Mouse (Mus musculus) thymus, postnatal 25 days (tissue): Measurements from ENCODE around the gene Crot.
"Not testable (repeated sequence)": the region's sequence is repeated elsewhere in the genome, so short reads cannot be mapped to it uniquely, and the experiment has no call there.

ENCODE experiments used
- DNase-seq: peaks from one replicate; pipeline ENCODE4 v3.0.0; 2022

The Crot gene

DNA sequence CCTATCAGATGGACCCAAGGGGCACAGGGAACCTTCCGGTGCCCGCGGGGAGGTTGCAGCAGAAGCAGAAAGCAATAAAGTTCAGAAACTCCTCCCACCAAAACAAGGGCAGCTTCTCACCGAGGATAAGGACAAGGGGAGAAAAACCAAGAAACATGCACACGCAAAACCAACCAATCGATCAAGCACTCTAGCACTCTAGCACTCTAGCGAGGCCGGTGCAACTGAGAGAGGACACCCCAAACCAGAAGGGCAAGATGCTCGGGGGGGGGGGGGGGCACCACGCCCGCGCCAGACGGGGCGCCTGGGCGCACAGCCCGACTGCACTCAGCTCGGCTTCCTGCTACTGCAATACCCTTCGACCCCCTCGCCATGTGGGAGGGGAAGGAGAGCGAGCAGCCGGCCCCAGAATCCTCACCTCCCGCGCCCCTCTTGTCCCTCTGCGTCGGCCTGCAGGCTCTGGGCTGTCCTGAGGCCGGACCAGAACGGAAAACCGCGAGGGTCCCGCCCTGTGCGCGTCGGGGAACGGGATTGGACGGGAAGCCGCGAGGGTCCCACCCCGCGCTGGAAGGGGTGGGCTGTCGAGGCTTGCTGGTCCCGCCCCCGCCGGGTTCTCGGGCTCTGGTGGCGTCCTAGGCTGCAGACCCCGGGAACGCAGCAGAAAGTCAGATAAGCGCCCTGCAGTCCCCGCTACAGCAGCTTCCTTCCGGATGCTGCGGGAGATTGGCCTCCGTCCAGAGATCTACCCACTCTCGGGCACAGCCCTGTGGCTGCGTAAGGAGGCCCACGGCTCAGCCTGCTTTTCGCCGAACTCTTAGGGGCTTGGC lies at the start of gene Crot:
Gene Crot, minus strand, starts transcription at position 639 of the 827 bp plus-strand sequence.
- peak; percentile 94 for DNase-seq

DNA sequence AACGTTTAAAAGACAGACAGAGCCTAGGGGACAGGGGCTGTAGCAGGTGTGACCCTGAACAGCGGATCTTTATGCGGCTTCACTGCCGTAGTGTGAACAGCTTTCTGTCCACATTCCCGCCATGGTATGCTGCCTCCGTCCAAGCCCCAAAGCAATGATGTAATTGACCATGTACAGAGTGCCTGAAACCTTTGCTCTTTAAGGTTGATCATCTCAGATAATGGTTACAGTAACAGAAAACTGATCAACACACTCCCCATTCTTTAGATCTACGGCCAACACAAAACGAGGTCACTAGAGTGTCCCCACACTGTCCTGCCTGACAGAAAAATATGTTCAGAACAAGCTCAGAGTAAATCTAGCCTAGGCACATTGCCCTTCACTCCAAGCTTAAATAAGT lies 48.8 kb upstream of the Crot start:
- DNase-seq, result no peak

DNA sequence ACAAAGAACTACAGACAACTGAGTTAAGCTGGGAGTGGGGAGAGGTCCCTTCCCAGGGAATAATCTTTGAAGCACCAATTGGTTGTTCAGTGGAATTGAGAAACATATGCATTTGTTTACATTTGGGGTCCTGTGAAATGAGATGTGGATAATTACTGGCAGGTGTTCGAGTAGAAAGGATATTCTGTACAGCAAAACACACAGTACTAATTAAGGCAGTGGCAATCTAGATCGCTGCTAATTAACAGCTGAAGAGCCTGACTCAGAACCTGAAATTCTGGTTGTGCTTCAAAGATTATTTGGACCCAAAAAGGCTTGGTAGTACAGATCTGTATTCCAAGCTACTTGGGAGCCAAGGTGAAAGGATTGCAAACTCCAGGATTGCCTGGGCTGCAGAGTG lies 47.7 kb upstream of the Crot start:
- DNase-seq, result no peak

DNA sequence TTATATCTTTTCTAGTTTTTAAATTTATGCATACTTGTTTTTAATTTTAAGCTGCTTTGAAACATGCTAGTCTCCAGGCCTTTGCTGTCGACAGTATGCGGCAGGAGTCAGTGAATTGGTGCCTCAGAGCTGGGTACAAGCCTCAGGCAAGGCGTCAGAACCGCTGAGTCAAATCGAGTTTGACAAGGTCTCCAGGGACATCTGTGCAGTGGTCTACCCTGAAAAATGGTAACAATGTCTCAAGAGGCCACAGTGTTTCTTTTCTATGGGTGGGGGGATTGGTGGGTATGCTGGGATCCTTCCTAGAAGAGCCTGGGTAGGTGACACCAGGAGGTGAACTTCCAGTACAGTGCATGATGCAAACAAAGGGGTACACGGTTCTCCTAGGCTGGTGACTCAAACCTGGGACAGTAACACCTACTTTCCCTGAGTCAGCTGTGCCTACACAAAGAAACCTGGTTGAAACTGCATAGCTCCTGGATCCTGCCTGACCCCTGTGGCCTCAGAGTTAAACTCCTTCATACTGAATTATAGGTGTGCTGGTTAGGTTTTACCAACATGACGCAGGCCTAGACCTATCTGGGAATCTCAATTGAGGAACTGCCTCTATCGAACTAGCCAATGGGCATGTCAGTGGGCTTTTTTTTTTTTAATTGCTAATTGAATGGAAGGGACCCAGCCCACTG lies 46.6 kb upstream of the Crot start:
- no peak for DNase-seq

DNA sequence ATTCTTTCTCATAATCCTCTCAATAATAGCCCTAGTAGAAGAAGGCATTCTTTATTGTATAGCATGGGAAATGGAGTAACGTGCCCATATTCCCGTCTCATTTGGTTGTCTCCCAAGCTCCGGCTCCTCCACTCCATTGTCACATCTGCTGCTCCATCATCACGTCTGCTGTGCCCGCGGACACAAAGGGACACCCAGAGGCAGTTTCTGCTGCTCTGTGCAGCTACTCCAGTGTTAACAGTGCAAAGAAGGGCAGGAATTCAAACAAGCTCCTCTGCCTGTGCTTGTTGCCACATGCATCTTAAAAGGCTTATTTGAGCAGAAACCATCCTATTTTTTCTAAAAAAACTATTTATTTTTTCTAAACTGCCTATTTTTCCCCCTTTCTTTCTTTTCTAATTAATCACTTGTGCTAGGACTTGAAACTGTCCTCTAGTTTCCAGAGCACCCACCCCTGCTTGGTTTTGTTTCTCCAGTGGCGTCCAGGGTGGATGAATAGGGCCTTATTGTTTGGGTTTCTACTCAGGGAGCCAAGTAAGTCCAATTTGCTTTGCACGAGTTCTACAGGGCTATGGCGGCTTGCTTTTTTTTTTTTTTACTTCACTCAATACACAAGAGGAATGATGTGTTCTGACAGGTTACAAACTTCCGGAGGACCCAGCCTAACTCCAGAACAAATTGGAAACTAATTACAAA lies 45.7 kb upstream of the Crot start:
- DNase-seq, result no peak

DNA sequence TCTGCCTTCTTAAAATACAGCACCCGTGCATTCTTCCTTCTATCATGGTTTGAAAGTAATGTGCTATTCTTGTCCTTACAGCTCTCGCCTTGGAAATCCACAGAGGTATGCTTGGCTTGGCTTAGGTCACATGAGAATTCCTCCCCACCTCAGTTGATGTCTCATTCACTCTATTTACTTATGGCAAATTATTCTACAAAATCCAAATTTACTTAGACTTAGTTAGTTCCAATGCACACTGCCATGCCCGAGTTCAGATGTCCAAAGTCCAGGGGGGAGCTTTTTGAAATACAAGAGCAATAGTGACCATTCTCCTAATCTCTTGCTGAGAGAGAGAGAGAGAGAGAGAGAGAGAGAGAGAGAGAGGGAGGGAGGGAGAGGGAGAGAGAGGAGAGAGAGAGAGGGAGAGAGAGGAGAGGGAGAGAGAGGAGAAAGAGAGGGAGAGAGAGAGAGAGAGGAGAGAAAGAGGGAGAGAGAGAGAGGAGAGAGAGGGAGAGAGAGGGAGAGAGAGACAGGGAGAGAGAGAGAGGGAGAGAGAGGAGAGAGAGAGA lies 43.6 kb upstream of the Crot start:
- DNase-seq, result no peak

DNA sequence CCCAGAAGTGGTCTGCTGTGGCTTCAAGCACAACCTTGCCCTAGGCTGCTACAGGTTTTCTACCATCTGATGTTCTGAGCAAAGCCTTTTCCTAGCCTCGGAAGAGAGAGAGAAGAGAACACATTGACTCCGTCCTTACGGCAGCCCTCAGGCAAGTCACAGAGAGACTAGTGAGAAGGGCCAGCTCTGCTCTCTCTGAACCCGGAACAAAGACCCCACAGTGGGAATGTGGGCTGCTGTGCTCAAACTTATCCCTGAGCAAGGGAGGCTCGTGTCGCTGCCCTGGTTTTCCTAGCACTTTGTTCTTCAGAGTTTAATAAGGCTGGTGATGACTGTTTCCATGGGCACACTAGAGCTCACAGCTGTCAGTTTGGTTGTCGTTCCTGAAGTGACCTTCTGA lies 42.9 kb upstream of the Crot start:
- no peak for DNase-seq

DNA sequence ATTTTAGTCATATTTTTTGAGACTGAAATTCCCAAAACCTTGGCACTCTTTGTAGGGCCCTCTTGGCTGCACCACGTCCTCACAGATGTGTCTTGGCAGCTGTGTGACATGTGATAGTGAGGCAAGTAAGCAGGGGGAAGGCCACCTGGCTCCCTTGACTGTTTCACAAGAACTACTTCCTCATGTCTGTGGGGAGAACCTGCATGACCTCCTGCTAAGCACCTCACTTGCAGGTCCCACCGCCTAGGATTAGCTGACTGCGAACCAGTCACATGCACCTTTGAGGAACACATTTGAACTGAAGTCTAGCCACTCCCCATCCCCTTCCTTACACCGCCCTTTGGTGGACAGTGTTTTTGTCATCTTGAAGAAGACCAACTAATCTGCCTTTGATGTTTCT lies 40.2 kb upstream of the Crot start:
- peak; percentile 36 for DNase-seq

DNA sequence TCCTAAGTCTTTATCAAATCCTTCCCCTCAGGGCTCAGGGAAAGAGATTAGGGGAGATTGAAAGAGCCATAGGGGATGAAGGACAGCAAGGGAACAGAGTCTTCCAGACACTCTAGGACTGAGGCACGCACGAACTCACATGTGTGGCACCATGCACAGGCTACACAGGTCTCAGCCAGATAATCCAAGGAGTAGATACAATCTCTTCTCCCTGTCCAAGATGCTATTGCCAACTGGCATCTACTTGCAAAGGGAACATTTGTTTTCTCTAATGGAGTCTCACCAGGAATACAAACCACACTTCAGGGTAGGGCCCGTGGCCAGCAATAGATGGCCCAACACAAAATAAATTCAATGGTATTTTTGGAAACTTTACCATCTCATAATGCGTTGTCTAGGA lies 38.3 kb upstream of the Crot start:
- no peak for DNase-seq

DNA sequence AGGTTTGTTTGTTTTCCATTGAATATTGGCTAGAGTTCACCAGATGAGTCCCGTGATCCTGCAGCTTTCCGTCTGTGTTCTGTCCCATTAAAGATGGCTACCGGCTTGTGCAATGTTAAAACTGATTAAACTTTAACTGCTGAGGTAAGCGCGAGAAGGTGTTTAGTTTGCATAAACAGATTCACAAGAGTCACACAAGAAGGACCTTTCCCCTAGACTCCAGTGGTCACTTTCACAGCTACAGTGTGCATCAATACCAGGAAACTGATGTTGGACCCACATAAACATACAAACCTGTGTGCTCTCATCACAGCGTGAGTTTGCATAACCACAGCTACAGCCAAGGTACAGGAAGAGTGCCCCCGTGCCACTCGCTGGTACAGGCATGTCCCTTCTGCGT lies 37.4 kb upstream of the Crot start:
- DNase-seq, result no peak

DNA sequence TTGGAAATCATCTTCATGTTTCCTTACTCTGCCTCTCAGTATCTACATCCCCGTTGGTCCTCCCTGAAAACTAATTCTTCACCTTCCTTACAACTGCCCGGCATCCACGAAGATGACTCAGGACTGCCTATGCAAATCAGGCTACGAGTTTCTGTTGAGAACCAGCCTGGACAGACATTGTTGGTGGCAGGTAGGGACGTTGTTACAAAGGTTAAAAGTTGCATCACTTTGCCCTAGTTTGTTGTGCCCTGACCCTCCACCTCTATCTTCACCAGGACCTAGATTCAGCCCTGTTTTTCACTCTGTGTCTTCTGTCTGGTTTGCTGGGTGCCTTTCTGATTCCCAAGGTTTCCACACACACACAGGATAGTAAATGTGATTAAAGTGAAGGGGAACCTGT lies 36.7 kb upstream of the Crot start:
- no peak for DNase-seq

DNA sequence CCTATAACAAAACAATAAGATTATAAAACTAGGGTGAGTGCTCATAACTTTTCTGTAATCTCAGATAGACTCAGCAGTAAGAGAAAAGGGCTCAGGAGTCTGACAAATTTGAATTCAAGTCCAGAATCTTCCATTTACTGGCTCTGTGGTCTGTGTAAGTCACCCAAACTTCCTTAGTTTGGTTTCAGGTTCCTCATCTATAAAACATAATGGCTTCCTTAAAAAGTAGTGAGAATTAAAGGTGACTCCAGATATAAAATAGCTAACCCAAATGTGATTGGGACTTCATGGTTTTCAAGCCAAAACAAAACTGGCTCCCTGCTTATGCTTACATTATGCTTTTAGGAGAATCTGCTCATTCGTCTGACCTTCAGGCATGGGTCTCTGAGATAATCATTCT lies 35.5 kb upstream of the Crot start:
- no peak for DNase-seq

DNA sequence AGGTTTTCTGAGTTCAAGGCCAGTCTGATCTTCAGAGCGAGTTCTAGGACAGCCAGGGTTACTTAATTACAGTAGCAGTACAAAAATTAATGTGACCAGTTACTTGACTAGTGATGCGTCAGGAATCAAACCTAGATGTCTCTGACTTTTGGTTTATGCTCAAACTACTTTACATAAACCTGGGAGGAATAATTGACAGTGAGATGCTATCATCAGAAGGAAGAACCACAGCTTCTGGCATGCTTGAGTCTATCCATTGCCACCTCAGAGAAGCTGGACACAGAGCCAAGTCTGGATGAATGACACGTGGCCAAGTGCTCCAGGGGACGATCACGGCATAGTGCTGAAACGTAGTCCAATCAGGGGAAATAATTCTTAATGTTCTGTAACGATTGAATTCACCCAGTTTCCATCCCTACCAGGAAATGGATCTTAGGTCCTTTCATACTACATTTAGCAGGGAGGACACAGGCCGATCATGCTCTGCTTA lies 35.0 kb upstream of the Crot start:
- no peak for DNase-seq

DNA sequence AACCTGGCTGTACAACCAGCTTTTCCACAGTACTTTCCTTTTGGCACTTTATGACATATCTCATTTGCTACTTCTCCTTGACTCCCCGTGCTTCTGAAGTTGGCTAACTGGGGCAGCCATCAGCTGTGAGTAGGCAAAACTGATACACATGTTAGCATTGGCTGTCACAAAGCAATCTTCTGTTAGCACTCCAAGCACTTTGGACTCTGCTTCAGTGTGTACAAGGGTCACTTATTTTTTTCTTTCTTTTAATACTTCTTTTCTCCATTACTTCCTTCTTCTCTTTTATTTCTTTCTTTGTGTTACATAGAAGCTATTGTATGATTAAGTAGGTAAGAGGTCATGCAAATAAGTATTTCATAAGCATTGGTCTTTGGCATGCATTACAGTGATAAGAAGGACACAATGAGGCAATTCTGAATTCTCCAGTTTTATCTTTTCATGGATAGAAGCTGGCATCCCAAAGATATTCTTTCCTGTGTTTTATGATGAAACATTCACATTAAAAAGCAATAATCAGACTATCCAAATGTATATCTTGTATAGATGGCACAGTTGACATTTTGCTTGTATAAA lies 31.2 kb upstream of the Crot start:
- DNase-seq, result no peak

DNA sequence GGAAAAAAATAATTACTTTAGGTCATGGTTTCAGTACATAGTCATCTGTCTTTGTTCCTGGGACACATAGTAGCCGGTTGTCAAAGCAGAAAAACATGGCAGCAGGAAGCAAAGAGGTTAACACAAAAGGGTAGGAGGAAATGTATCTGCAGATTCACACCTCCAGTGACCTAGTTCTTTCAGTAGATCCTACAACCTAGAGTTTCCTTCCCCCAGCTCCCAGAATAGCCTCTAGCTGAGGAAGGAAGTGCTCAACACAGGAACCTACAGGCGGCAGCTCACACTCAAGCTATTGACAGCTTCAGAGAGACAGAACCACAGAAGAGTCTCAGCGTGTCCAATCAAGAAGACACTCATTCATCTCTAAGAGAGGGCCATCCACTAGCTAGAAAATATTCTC lies 18.2 kb upstream of the Crot start:
- DNase-seq, result peak; percentile 50

DNA sequence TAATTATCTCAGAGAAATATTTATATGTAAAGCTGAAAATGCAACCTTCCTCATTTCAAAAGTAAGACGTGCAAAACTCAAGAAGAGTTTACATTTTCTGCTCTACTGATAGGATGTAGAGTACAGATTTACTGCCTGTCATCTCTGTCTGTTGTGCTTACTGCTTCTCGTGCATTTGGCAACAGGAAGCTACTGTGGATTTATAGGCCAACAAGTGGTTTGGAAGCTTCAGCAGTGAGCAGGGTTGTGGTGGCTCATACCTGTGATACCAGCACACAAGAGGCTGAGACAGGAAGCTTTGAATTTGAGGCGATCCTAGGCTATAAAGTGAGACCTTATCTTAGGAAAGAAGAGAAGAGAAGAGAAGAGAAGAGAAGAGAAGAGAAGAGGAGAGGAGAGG lies 17.6 kb upstream of the Crot start:
- peak; percentile 24 for DNase-seq

DNA sequence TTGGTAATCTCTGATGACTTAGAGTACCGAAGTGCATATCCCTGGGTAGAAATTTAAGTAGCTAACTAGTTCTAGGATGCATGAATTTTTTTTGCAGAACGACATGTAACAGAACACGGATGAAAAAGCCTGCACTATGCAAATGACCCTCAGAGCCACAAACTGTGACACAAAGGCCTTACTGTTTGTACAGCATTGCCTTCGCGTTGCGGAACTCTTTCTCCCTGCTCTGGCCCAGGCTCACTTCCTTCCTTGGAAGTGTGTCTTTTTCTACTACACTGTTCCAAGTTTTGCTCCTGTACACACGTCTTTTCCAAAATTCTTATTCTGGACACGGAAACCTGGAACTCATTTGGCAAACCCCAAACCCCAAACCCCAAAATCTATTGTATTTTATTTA lies 14.2 kb upstream of the Crot start:
- DNase-seq, result no peak

DNA sequence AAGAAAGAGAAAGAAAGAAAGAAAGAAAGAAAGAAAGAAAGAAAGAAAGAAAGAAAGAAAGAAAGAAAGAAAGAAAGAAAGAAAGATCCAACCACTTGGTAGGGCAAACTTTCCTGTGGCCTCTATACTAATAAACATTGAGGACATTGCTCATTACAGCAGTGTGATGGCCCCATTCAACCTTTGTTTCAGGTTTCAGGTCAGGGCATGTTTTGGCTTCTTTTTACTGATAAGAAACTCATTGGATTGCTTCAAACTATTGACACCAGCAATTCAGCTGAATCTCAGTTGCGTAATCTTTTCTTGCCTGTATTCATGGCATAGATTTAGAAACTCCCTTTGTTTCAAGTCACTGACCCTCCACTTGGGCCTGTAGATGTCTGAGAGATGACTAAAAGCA lies 13.0 kb upstream of the Crot start:
- no peak for DNase-seq

DNA sequence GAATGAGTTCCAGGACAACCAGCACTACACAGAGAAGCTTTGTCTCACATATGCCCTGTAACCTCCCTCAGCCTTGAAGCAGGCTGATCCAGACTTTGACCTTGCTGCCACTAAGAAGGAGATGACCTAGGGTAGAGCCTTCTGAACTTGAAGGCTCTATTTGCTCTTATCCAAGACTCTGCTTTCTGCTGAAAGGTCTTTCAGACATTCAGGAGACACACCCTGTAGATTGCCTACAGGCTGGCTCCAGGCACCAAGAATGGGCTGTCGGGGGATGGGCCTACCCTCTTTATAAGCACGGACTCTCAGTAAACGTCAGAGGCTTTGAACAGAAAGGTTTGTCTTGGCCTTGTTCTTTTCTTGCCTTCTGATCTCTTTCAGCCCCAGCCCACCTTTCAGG lies 9.5 kb upstream of the Crot start:
- not testable (repeated sequence) for DNase-seq

DNA sequence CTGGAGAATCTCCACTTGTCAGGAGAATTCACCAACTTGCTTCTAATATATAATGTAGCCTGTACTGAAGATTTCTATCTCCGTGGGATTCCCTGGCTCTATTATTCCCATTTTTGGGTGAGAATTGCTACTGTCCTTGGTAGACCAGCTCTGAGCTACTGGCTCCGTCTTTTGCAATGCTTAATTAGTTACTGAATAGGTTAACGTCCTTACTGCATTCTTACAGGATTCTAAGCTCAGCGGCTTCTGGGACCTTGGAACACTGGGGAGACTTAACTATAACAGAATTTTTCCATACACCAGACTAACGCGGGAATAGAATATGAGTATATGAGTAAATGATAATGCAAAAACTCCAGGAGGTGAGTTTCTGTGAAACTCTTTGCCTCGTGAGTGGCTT lies 2.9 kb upstream of the Crot start:
- DNase-seq, result not testable (repeated sequence)

DNA sequence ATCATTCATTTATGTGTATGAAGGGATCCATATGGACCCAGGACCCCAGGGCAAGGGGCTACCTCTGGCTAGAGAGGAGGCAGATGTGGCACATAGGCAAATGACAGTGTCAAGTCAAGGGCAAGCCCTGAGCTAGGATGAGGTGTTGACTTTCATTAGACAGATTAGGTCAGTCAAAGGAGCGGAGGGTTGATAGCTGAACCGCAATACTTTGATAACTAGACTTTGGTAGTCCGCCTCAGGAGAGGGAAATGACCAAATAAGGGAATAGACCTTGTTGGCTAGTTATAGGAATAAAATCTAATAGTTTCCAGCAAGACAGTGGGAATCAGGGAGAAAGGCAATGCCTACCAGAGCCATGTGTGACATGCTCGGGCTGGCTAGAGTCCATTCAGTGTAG lies 2.0 kb upstream of the Crot start:
- no peak for DNase-seq

DNA sequence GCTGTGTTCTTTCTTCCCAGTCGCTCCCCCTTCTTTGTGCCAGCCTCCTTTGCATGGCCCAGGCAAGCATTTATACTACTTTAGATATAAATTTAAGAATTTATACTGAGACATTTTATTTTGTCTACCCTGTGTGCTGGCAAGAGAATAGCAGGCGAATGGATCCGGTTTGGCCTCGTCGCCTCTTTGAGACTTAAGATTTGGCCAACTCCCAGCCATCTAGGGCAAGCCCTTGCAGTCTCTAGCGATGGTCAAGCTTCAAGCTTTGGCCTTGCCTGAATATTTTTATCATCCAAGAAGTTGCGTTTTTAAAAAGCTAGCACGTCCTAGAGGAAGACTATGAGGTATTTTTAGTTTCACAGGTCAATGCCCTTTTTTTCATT lies 380 bp upstream of the Crot start:
- no peak for DNase-seq

DNA sequence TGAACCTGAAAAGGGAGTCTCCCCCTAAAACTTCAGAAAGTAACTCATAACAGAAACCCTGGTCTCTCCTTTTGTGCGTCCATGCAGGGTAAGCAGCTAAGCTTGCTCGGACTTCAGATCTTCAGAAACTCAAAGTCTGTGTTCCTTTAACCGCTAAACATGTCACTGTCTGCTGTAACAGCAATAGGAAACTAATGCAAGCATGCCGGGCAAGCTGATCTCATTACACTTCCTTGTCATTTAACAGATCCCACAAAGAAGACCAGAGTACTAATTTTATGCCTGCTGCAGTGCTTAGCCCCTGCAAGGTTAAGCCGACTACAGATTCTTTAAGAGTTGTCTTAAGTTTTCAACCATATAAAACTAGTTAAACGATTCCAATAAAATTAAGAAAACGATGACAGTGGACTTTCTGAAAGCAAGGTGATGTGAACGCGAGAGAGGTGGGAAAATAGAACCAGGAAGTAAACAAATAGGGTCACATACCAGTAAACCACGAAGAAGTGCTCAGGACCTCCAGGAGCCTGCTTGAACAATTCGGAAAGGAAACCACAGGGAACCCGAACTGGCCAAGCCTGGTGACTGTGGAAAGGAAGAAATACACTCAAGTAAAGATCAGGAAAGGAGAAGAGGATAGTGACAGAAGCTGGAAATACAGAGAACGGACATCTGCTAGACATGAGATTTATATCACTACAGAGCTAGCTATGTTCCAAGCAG lies 998 bp downstream of the Crot start:
- peak; percentile 5 for DNase-seq
